Mouse (Mus musculus): ENCODE measurements around the gene Laptm5. TPM values are rescaled to one million over a fixed set of nuclear protein-coding genes. Genes with fewer than 3 reads are reported as not detected.
A peak's percentile ranks its signal among the peaks of the same experiment; 100 is the strongest.

Laptm5 gene
- polyA plus RNA-seq, 1 experiment from 2014 or later = 18.5 TPM

DNA sequence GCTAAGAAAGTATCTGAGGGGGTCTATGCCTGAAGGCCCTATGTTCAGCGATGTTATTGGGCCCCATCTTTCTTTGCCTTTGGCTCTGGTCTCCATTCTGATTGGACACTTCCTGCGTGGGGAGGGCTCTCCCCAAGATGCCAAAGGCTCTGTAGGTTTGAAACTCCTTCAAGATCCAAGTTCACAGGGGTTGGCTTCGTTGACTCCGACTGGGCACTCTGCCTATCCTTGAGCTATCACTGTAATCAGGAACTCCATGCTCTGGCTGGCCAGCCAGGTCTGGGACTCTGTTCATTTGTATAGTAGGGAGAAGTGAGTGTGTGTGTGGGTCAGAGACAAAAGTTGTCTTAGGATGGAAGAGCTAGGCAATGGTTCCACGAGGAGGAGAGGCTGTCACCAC, 45.9 kb downstream of the Laptm5 start:
- WGBS = 79% methylated on average over 5 of the region's 5 CpGs
- no peak overlapping the region for H3K4me3 ChIP-seq (replicated peaks; ENCODE audit: low read length)
- H3K4me2 ChIP-seq (ENCODE audit: low read length) = no peak overlapping the region
- H3K27ac ChIP-seq (ENCODE audit: low read length) = no peak overlapping the region
- ATAC-seq = no peak
- no peaks in the 10 kb centered on the region for H3K27me3 ChIP-seq (replicated peaks; ENCODE audit: control insufficient read depth, insufficient read depth, low read length)
- H3K9ac ChIP-seq (replicated peaks; ENCODE audit: low read depth, low read length) = no peak overlapping the region
- H3K36me3 ChIP-seq (ENCODE audit: control insufficient read depth, insufficient read depth) = no peaks in the 10 kb centered on the region
- peaks cover 7% of the 10 kb centered on the region; the same call in 1 of the 2 replicates for H3K4me1 ChIP-seq (replicated peaks; ENCODE audit: control insufficient read depth, insufficient read depth, low read length)
- no peaks in the 10 kb centered on the region for H3K9me3 ChIP-seq (ENCODE audit: control insufficient read depth, low read length)

DNA sequence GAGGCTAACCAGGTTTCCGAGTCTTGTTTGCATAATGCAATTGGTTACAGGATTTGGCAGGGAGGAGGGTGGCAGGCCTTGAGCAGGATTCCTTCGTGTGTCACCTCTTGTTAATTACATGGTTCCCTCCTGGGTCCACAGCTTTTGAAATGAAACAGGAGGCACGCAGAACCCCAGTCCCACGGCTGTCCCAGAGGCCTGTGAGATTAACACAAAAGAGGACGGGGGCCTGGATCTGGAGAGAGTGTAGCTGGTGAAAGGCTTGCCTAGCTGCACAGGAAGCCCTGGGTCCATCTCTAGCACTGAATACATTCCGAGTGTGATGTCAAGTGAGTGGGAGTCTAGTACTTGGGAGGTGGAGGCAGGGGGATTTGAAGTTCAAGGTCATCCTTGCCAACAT, 46.8 kb downstream of the Laptm5 start:
- no peak overlapping the region for H3K27ac ChIP-seq (ENCODE audit: low read length)
- H3K4me2 ChIP-seq (ENCODE audit: low read length) = no peak overlapping the region
- no peak overlapping the region for H3K4me3 ChIP-seq (replicated peaks; ENCODE audit: low read length)
- no peak overlapping the region for H3K9ac ChIP-seq (replicated peaks; ENCODE audit: low read depth, low read length)
- H3K9me3 ChIP-seq (ENCODE audit: control insufficient read depth, low read length) = no peaks in the 10 kb centered on the region
- peaks cover 7% of the 10 kb centered on the region; the same call in 1 of the 2 replicates for H3K4me1 ChIP-seq (replicated peaks; ENCODE audit: control insufficient read depth, insufficient read depth, low read length)
- H3K27me3 ChIP-seq (replicated peaks; ENCODE audit: control insufficient read depth, insufficient read depth, low read length) = no peaks in the 10 kb centered on the region
- no peaks in the 10 kb centered on the region for H3K36me3 ChIP-seq (ENCODE audit: control insufficient read depth, insufficient read depth)
- WGBS = 37% methylated on average over 6 of the region's 6 CpGs
- ATAC-seq = peak; percentile 53

DNA sequence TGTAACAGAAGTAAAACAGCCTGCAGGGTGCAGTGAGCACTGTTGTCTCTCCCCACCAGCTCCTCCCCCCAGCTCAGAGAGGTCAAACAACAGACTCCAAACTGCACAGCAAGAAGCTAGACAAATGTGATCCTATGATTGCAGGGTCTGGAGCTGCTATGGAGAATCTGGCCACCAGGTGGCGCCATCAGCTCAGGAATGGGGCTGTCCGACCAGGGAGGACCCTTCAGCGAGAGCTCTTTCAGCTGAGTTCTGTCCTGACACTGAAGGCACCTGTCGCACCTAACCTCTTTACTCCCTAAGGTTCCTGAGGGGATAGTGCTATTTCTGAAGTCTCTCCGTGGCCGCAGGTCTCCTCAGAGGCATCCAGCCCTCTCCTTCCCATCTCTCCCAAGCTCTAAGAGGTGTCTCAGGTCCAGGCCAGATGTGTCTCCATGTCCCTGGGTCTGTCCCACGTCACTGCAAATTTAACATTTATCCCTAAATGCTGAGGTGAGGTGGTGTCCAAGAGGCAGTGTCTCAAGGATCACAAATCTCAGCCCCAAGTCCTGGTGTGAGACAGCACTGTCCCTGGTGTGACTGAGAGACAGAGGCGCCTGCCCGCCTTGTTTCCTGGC, 47.3 kb downstream of the Laptm5 start:
- WGBS = 31% methylated on average over 9 of the region's 9 CpGs
- Histone ChIP-seq H3K4me2 (ENCODE audit: low read length) (no peak overlapping the region), H3K27ac (ENCODE audit: low read length) (no peak overlapping the region), H3K9ac (replicated peaks; ENCODE audit: low read depth, low read length) (no peak overlapping the region), H3K27me3 (replicated peaks; ENCODE audit: control insufficient read depth, insufficient read depth, low read length) (no peaks in the 10 kb centered on the region), H3K9me3 (ENCODE audit: control insufficient read depth, low read length) (no peaks in the 10 kb centered on the region), H3K36me3 (ENCODE audit: control insufficient read depth, insufficient read depth) (no peaks in the 10 kb centered on the region), H3K4me3 (replicated peaks; ENCODE audit: low read length) (no peak overlapping the region), H3K4me1 (replicated peaks; ENCODE audit: control insufficient read depth, insufficient read depth, low read length) (peaks cover 7% of the 10 kb centered on the region; the same call in 1 of the 2 replicates)
- peak; percentile 83 for ATAC-seq

DNA sequence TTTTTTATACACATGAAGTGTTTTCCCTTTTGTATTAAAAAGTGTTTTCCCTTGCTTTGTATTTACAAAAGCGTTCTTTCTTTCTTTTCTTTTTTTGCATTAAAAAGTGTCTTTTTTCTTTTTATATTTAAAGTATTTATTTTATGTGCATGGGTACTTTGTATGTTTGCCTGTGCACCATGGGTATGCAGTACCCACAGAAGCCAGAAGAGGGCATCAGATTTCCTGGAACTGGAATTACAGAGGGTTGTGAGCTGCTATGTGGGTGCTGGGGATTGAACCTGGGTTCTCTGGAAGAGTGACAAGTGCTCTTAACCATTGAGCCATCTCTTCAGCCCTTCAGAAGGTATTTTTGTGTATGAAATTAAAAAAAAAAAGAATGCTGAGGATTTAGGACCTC, 58.4 kb downstream of the Laptm5 start:
- ATAC-seq = no peak
- H3K9me3 ChIP-seq (ENCODE audit: control insufficient read depth, low read length) = peaks cover 2% of the 10 kb centered on the region; the same call in 1 of the 2 replicates
- H3K9ac ChIP-seq (replicated peaks; ENCODE audit: low read depth, low read length) = no peak overlapping the region
- no peak overlapping the region for H3K27ac ChIP-seq (ENCODE audit: low read length)
- H3K4me3 ChIP-seq (replicated peaks; ENCODE audit: low read length) = no peak overlapping the region
- no peaks in the 10 kb centered on the region for H3K27me3 ChIP-seq (replicated peaks; ENCODE audit: control insufficient read depth, insufficient read depth, low read length)
- H3K4me2 ChIP-seq (ENCODE audit: low read length) = no peak overlapping the region
- no peaks in the 10 kb centered on the region for H3K36me3 ChIP-seq (ENCODE audit: control insufficient read depth, insufficient read depth)
- 95% methylated on average over 1 of the region's 1 CpGs for WGBS
- peaks cover 29% of the 10 kb centered on the region for H3K4me1 ChIP-seq (replicated peaks; ENCODE audit: control insufficient read depth, insufficient read depth, low read length)

- no peaks in the 10 kb centered on the region for H3K27me3 ChIP-seq (replicated peaks; ENCODE audit: control insufficient read depth, insufficient read depth, low read length)
- H3K9me3 ChIP-seq (ENCODE audit: control insufficient read depth, low read length) = peaks cover 2% of the 10 kb centered on the region; the same call in 1 of the 2 replicates
- H3K9ac ChIP-seq (replicated peaks; ENCODE audit: low read depth, low read length) = no peak overlapping the region
- peaks cover 29% of the 10 kb centered on the region for H3K4me1 ChIP-seq (replicated peaks; ENCODE audit: control insufficient read depth, insufficient read depth, low read length)
- peak overlapping the region; percentile 84 for H3K27ac ChIP-seq (ENCODE audit: low read length)
- H3K4me3 ChIP-seq (replicated peaks; ENCODE audit: low read length) = no peak overlapping the region
- H3K36me3 ChIP-seq (ENCODE audit: control insufficient read depth, insufficient read depth) = no peaks in the 10 kb centered on the region
- no peak overlapping the region for H3K4me2 ChIP-seq (ENCODE audit: low read length)
- ATAC-seq = peak; percentile 67
- 37% methylated on average over 5 of the region's 5 CpGs for WGBS
These were observed 59.5 kb downstream of the Laptm5 start for GRCm38 (mm10) chr4:130972421-130972829.

DNA sequence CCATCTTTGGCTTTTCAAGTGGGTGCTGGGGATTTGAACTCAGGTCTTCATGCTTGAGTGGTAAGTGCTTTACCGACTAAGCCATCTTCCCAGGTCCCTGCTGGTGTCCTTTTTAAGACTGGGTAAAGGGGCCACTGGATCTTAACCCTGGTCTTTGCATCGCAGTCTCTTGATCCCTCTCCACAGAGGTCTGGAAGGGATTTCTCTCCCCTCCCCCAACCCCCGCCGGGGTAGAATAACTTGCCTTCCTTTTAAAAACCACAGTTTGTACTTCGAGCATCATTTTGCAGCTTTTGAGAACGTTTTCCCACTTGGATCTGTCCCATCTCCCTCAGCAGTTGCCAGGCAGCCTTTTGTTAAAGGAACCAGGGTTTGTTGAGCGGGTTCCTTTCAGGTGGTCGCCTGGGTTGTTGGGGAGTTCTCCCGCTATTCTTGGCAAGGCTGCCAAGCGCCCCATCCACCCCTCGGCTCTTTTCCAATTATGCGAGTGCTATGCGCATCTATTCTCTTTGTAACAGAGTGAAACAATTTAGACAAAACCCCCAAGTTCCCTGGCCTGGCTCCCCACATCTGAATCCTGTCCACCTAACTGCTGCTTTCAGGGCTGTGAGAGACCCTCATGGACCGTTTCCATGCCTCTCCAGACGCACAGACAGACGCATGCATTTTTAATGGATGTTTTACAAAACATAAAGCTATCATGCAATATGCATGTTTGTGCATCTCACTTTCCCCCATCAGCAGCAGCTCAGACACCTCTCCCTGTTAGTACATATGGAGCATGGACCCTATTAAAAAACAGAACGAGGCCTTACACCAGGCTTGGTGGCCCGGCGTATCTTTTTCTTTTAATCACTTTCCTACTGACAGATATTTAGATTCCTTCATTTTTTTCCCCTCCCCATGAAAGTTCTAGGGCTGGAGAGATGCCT, 60.7 kb downstream of the Laptm5 start:
- H3K36me3 ChIP-seq (ENCODE audit: control insufficient read depth, insufficient read depth) = no peaks in the 10 kb centered on the region
- ATAC-seq = peak; percentile 81
- peaks cover 29% of the 10 kb centered on the region for H3K4me1 ChIP-seq (replicated peaks; ENCODE audit: control insufficient read depth, insufficient read depth, low read length)
- H3K4me2 ChIP-seq (ENCODE audit: low read length) = no peak overlapping the region
- WGBS = 11% methylated on average over 19 of the region's 19 CpGs
- H3K27ac ChIP-seq (ENCODE audit: low read length) = peak overlapping the region; percentile 84
- no peak overlapping the region for H3K9ac ChIP-seq (replicated peaks; ENCODE audit: low read depth, low read length)
- H3K27me3 ChIP-seq (replicated peaks; ENCODE audit: control insufficient read depth, insufficient read depth, low read length) = no peaks in the 10 kb centered on the region
- H3K4me3 ChIP-seq (replicated peaks; ENCODE audit: low read length) = no peak overlapping the region
- peaks cover 2% of the 10 kb centered on the region; the same call in 1 of the 2 replicates for H3K9me3 ChIP-seq (ENCODE audit: control insufficient read depth, low read length)

DNA sequence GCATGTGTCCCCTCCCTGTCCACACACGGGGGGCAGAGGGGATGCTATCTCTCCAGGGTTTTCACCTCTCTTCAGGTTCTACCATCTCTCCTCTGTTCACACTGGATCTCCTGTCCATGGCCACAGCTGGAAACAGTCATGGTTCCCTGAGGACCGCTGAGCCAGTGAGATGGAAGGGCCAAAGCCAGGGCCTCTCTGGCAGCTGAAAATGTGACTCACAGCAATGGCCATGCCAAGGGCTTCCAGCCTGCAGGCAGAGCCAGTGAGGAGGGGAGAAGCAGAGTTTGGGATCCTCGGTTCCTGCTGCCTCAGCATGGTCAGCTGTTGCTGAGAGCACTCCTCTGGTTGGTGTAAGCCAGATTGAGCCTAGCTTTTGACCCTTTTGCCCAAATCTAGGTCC, 66.1 kb downstream of the Laptm5 start:
- H3K9me3 ChIP-seq (ENCODE audit: control insufficient read depth, low read length) = no peaks in the 10 kb centered on the region
- H3K4me1 ChIP-seq (replicated peaks; ENCODE audit: control insufficient read depth, insufficient read depth, low read length) = peaks cover 8% of the 10 kb centered on the region
- no peaks in the 10 kb centered on the region for H3K36me3 ChIP-seq (ENCODE audit: control insufficient read depth, insufficient read depth)
- H3K4me2 ChIP-seq (ENCODE audit: low read length) = no peak overlapping the region
- 84% methylated on average over 3 of the region's 3 CpGs for WGBS
- no peak for ATAC-seq
- H3K27ac ChIP-seq (ENCODE audit: low read length) = no peak overlapping the region
- H3K9ac ChIP-seq (replicated peaks; ENCODE audit: low read depth, low read length) = no peak overlapping the region
- no peaks in the 10 kb centered on the region for H3K27me3 ChIP-seq (replicated peaks; ENCODE audit: control insufficient read depth, insufficient read depth, low read length)
- H3K4me3 ChIP-seq (replicated peaks; ENCODE audit: low read length) = no peak overlapping the region

- Histone ChIP-seq H3K9ac (replicated peaks; ENCODE audit: low read depth, low read length) (peak overlapping the region; percentile 27; the same call in 1 of the 2 replicates), H3K27me3 (replicated peaks; ENCODE audit: control insufficient read depth, insufficient read depth, low read length) (no peaks in the 10 kb centered on the region), H3K4me2 (ENCODE audit: low read length) (peak overlapping the region; percentile 32), H3K27ac (ENCODE audit: low read length) (peak overlapping the region; percentile 72), H3K36me3 (ENCODE audit: control insufficient read depth, insufficient read depth) (no peaks in the 10 kb centered on the region), H3K4me3 (replicated peaks; ENCODE audit: low read length) (no peak overlapping the region), H3K4me1 (replicated peaks; ENCODE audit: control insufficient read depth, insufficient read depth, low read length) (peaks cover 22% of the 10 kb centered on the region), H3K9me3 (ENCODE audit: control insufficient read depth, low read length) (no peaks in the 10 kb centered on the region)
- peak; percentile 83 for ATAC-seq
- 10% methylated on average over 17 of the region's 17 CpGs for WGBS
These were observed 71.7 kb downstream of the Laptm5 start for GRCm38 (mm10) chr4:130984416-130985182.
